Mouse (Mus musculus): ENCODE results near the gene Fundc2. TPM values are rescaled to one million over a fixed set of nuclear protein-coding genes. Genes with fewer than 3 reads are reported as not detected.

Fundc2 gene
- polyA plus RNA-seq, 1 experiment from 2014 or later = 33.3 TPM

Other genes with a start within 250 kb of the Fundc2 start
- not detected in 2 replicates for gene Smim9, start 218.6 kb upstream of the Fundc2 start, polyA plus RNA-seq (2015; fragmentation: Nextera tagmentation; extraction: Ambion mirVana)
- gene F8, start 216 bp downstream of the Fundc2 start, polyA plus RNA-seq (2015; fragmentation: Nextera tagmentation; extraction: Ambion mirVana) = 1.3 and 1.8 TPM in 2 replicates
- 11.8 and 16.3 TPM in 2 replicates for gene Cmc4, start 34.2 kb downstream of the Fundc2 start, polyA plus RNA-seq (2015; fragmentation: Nextera tagmentation; extraction: Ambion mirVana)
- gene Mtcp1, start 34.2 kb downstream of the Fundc2 start, polyA plus RNA-seq (2015; fragmentation: Nextera tagmentation; extraction: Ambion mirVana) = 4.3 and 5.4 TPM in 2 replicates
- 45.2 and 47.7 TPM in 2 replicates for gene Brcc3, start 34.2 kb downstream of the Fundc2 start, polyA plus RNA-seq (2015; fragmentation: Nextera tagmentation; extraction: Ambion mirVana)
- gene Vbp1, start 131.9 kb downstream of the Fundc2 start, polyA plus RNA-seq (2015; fragmentation: Nextera tagmentation; extraction: Ambion mirVana) = 142 and 166 TPM in 2 replicates
- gene Rab39b, start 195.8 kb downstream of the Fundc2 start, polyA plus RNA-seq (2015; fragmentation: Nextera tagmentation; extraction: Ambion mirVana) = 0.08 and 0.12 TPM in 2 replicates